Mouse (Mus musculus) spleen, adult 2 months (tissue): Measurements from ENCODE around the gene Kctd19.

Source experiments
- CTCF ChIP-seq: fragments of 200-500 bp; IDR thresholded peaks from 2 replicates; pipeline ENCODE4 v1.5.1; 2011; ENCODE audit warnings: mild to moderate bottlenecking, inconsistent platforms; ENCODE audit not compliant: insufficient read depth, insufficient read length, insufficient replicate concordance; ENCODE audit errors: extremely low read depth
- POLR2A ChIP-seq: fragments of 200-500 bp; IDR thresholded peaks from 2 replicates; pipeline ENCODE4 v1.6.1; 2011; ENCODE audit warnings: low read depth, low read length, inconsistent platforms

- TF ChIP-seq POLR2A (no peak), CTCF (no peak)
These were observed 13.6 kb upstream of the Kctd19 start for GRCm38 (mm10) chr8:105426878-105427277.
